Mouse (Mus musculus) hindbrain, embryonic 12.5 days (tissue): ENCODE measurements around the gene Ap2a1. TPM values are rescaled to one million over a fixed set of nuclear protein-coding genes. Genes with fewer than 3 reads are reported as not detected.

Experiments used
- ATAC-seq: fragments of 200-750 bp; cut with Nextera tagmentation; 2 replicates; pipeline ENCODE4 v1.8.0; 2017; ENCODE audit warnings: moderate TSS enrichment; ENCODE audit not compliant: low FRiP score
- H3K27ac ChIP-seq: fragments of 300-500 bp; sonication (generic); 2 replicates; pipeline ENCODE4 v1.5.1; 2016; ENCODE audit warnings: mild to moderate bottlenecking
- H3K27me3 ChIP-seq: fragments of 300-500 bp; sonication (generic); 2 replicates; pipeline ENCODE4 v1.6.1; 2016; ENCODE audit warnings: mild to moderate bottlenecking
- H3K36me3 ChIP-seq: fragments of 300-500 bp; sonication (generic); 2 replicates; pipeline ENCODE4 v1.6.1; 2016; ENCODE audit warnings: mild to moderate bottlenecking
- H3K4me1 ChIP-seq: fragments of 300-500 bp; sonication (generic); 2 replicates; pipeline ENCODE4 v1.6.1; 2016
- H3K4me2 ChIP-seq: fragments of 300-500 bp; sonication (generic); replicated peaks from 2 replicates; pipeline ENCODE4 v1.6.1; 2016; ENCODE audit warnings: mild to moderate bottlenecking
- H3K4me3 ChIP-seq: fragments of 300-500 bp; sonication (generic); 2 replicates; pipeline ENCODE4 v1.5.1; 2016; ENCODE audit warnings: mild to moderate bottlenecking
- H3K9ac ChIP-seq: fragments of 300-500 bp; sonication (generic); 2 replicates; pipeline ENCODE4 v1.6.1; 2016; ENCODE audit warnings: mild to moderate bottlenecking, moderate library complexity
- H3K9me3 ChIP-seq: fragments of 300-500 bp; sonication (generic); replicated peaks from 2 replicates; pipeline ENCODE4 v1.6.1; 2016; ENCODE audit warnings: mild to moderate bottlenecking
- WGBS: fragments of 180-500 bp; shearing (Covaris S2); methylation state at CpG from one replicate; pipeline ENCODE4 v1.1.7; 2016; 5-methylcytosine and 5-hydroxymethylcytosine counted together
- polyA plus RNA-seq: library from polyadenylated mRNA; unstranded; fragments of >200 nt; fragmentation: Nextera tagmentation; extraction: Ambion mirVana; gene quantifications from 2 replicates; pipeline ENCODE4 v1.2.1, GENCODE M21; 2016

Ap2a1 gene
- polyA plus RNA-seq, 1 experiment from 2014 or later, result 103 TPM

GRCm38 (mm10) chr7:44960512-44960910, 31.2 kb upstream of the Ap2a1 start:
- no peak overlapping the region for H3K4me2 ChIP-seq
- no peaks in the 10 kb centered on the region for H3K27me3 ChIP-seq
- no peak for ATAC-seq
- 89% methylated on average over 13 of the region's 13 CpGs for WGBS
- H3K9ac ChIP-seq, result no peak overlapping the region
- H3K27ac ChIP-seq, result no peak overlapping the region
- no peak overlapping the region for H3K4me3 ChIP-seq
- no peaks in the 10 kb centered on the region for H3K4me1 ChIP-seq
- H3K36me3 ChIP-seq, result peaks cover 59% of the 10 kb centered on the region
- no peaks in the 10 kb centered on the region for H3K9me3 ChIP-seq

DNA sequence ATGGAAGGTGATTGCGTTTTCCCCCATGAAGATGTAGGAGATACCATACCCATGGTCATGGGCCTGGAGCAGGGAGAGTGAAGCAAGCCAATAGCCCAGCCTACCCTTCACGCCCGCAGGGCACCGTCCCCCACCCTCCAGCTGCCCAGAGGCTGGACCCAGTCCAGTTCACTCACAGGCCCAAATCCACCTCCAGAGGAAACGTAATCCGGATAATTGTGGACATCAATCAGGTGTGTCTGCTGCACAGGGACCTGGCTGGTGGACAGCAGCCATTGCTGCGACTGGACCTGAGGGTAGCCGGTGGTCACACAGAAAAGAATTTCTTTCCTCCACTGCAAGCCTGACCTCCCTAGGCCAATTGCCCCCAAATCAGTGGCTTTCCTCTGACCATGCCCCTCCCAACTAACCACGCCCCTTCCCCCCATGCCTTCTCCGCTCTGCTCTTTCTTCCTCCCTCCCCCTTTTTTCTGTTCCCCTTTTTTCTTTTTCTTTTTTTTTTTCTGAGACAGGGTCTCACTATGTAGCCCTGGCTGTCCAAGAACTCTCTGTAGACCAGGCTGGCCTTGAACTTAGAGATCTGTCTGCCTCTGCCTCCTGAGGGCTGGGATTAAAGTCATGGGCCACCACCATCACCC, 30.7 kb upstream of the Ap2a1 start:
- Histone ChIP-seq H3K27me3 (no peaks in the 10 kb centered on the region), H3K27ac (no peak overlapping the region), H3K4me2 (no peak overlapping the region), H3K36me3 (peaks cover 54% of the 10 kb centered on the region), H3K4me1 (no peaks in the 10 kb centered on the region), H3K9ac (no peak overlapping the region), H3K4me3 (no peak overlapping the region), H3K9me3 (no peaks in the 10 kb centered on the region)
- ATAC-seq, result no peak
- 92% methylated on average over 10 of the region's 10 CpGs for WGBS

DNA sequence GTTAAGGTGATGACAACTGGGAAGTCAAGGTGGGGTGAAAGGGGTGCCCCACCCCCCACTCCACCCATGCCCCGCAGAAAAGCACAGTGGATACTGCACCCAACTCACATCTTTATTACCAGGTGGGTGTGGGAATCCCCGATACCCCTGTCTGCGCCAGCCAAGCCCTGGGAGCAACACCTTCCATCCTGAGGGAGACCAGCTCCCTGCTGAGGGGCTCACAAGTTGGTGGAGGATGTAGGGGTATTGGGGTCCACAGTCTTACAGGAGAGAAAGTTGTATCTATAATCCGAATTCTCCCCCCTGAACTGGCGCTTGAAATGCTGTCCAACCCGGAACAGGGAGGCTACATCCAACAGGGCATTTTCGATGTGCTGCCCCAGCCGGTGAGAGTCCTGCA, 30.0 kb upstream of the Ap2a1 start:
- H3K4me1 ChIP-seq, result no peaks in the 10 kb centered on the region
- no peak for ATAC-seq
- H3K27me3 ChIP-seq, result no peaks in the 10 kb centered on the region
- no peak overlapping the region for H3K4me2 ChIP-seq
- 82% methylated on average over 8 of the region's 8 CpGs for WGBS
- peaks cover 51% of the 10 kb centered on the region for H3K36me3 ChIP-seq
- no peak overlapping the region for H3K4me3 ChIP-seq
- no peak overlapping the region for H3K9ac ChIP-seq
- H3K27ac ChIP-seq, result no peak overlapping the region
- H3K9me3 ChIP-seq, result no peaks in the 10 kb centered on the region

- H3K4me2 ChIP-seq, result no peak overlapping the region
- ATAC-seq, result no peak
Observed at GRCm38 (mm10) chr7:44958208-44958607, 28.9 kb upstream of the Ap2a1 start.

DNA sequence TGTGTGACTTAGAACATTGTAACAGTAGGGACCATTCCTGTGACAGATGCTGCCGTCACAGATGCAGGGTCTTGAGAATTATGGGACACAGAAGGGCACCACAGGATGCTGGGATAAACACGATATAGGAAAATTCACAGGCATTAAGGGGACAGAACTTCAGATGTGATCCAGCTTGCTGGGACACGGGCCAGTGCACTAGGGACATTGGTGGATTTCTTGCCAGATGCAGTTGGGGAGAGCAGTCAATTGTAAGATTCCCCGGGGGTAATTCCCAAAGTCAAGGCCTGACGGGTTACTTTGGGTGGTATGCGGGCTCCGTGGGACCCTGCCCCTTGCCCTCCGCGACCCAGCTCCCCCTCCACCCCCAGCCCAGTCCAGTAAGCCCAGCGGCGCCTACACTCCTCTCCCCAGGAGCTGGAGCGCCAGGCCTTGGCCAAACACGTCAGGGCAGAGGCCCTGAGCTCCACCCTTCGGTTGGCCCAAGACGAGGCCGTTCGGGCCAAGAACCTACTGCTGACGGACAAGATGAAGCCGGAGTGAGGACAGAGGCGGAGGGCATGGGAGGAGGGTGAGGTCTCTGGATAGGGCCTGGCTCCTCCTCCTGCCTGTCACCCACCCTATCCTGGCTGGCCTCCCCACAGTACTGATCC, 28.0 kb upstream of the Ap2a1 start:
- WGBS, result 70% methylated on average over 20 of the region's 20 CpGs
- peaks cover 33% of the 10 kb centered on the region for H3K36me3 ChIP-seq
- H3K27ac ChIP-seq, result no peak overlapping the region
- peaks cover 6% of the 10 kb centered on the region; the same call in 1 of the 2 replicates for H3K4me1 ChIP-seq
- H3K27me3 ChIP-seq, result peaks cover 3% of the 10 kb centered on the region; the same call in 1 of the 2 replicates
- H3K9me3 ChIP-seq, result no peaks in the 10 kb centered on the region
- no peak overlapping the region for H3K4me2 ChIP-seq
- no peak overlapping the region for H3K4me3 ChIP-seq
- H3K9ac ChIP-seq, result 0 out of 2 replicates have a peak overlapping the region, but pooled peaks have one; percentile 6
- no peak for ATAC-seq

More at GRCm38 (mm10) chr7:44958208-44958607, 28.9 kb upstream of the Ap2a1 start:
- no peak overlapping the region for H3K9ac ChIP-seq
- peaks cover 41% of the 10 kb centered on the region for H3K36me3 ChIP-seq
- no peak overlapping the region for H3K27ac ChIP-seq
- H3K27me3 ChIP-seq, result no peaks in the 10 kb centered on the region
- H3K9me3 ChIP-seq, result no peaks in the 10 kb centered on the region
- no peak overlapping the region for H3K4me3 ChIP-seq
- WGBS, result 62% methylated on average over 7 of the region's 7 CpGs
- H3K4me1 ChIP-seq, result no peaks in the 10 kb centered on the region

GRCm38 (mm10) chr7:44956266-44956665, 27.0 kb upstream of the Ap2a1 start:
- no peak overlapping the region for H3K4me2 ChIP-seq
- H3K27ac ChIP-seq, result 0 out of 2 replicates have a peak overlapping the region, but pooled peaks have one; percentile 17
- H3K9me3 ChIP-seq, result no peaks in the 10 kb centered on the region
- WGBS, result 49% methylated on average over 6 of the region's 6 CpGs
- no peak for ATAC-seq
- H3K36me3 ChIP-seq, result peaks cover 23% of the 10 kb centered on the region
- no peak overlapping the region for H3K4me3 ChIP-seq
- H3K4me1 ChIP-seq, result peaks cover 14% of the 10 kb centered on the region; the same call in 1 of the 2 replicates
- H3K27me3 ChIP-seq, result peaks cover 14% of the 10 kb centered on the region
- no peak overlapping the region for H3K9ac ChIP-seq

- Histone ChIP-seq H3K9ac (no peak overlapping the region), H3K27me3 (peaks cover 20% of the 10 kb centered on the region), H3K36me3 (peaks cover 16% of the 10 kb centered on the region), H3K9me3 (no peaks in the 10 kb centered on the region), H3K4me2 (no peak overlapping the region), H3K4me1 (peaks cover 14% of the 10 kb centered on the region; the same call in 1 of the 2 replicates), H3K4me3 (no peak overlapping the region), H3K27ac (no peak overlapping the region)
- WGBS, result 55% methylated on average over 5 of the region's 5 CpGs
- no peak for ATAC-seq
Observed at GRCm38 (mm10) chr7:44955628-44956027, 26.3 kb upstream of the Ap2a1 start.

- H3K27ac ChIP-seq, result no peak overlapping the region
- H3K9ac ChIP-seq, result no peak overlapping the region
- H3K27me3 ChIP-seq, result peaks cover 33% of the 10 kb centered on the region
- no peak overlapping the region for H3K4me2 ChIP-seq
- no peak overlapping the region for H3K4me3 ChIP-seq
- H3K4me1 ChIP-seq, result peaks cover 14% of the 10 kb centered on the region; the same call in 1 of the 2 replicates
- WGBS, result 81% methylated on average over 12 of the region's 12 CpGs
- ATAC-seq, result no peak
- H3K36me3 ChIP-seq, result 0 out of 2 replicates have a peak, but pooled peaks cover 4% of the 10 kb centered on the region
- H3K9me3 ChIP-seq, result no peaks in the 10 kb centered on the region
Observed at GRCm38 (mm10) chr7:44954091-44954885, 25.0 kb upstream of the Ap2a1 start.

GRCm38 (mm10) chr7:44953561-44953960, 24.3 kb upstream of the Ap2a1 start:
- Histone ChIP-seq H3K27me3 (peaks cover 36% of the 10 kb centered on the region), H3K9ac (no peak overlapping the region), H3K27ac (no peak overlapping the region), H3K4me2 (no peak overlapping the region), H3K4me1 (peaks cover 14% of the 10 kb centered on the region; the same call in 1 of the 2 replicates), H3K36me3 (no peaks in the 10 kb centered on the region), H3K9me3 (no peaks in the 10 kb centered on the region), H3K4me3 (no peak overlapping the region)
- no peak for ATAC-seq
- 58% methylated on average over 14 of the region's 14 CpGs for WGBS

GRCm38 (mm10) chr7:44952611-44953306, 23.5 kb upstream of the Ap2a1 start:
- H3K9me3 ChIP-seq, result no peaks in the 10 kb centered on the region
- peaks cover 39% of the 10 kb centered on the region for H3K27me3 ChIP-seq
- WGBS, result 6% methylated on average over 24 of the region's 24 CpGs
- peak overlapping the region; percentile 72 for H3K4me2 ChIP-seq
- H3K4me1 ChIP-seq, result peaks cover 14% of the 10 kb centered on the region; the same call in 1 of the 2 replicates
- H3K9ac ChIP-seq, result peak overlapping the region; percentile 64
- ATAC-seq, result peak; percentile 85
- no peak overlapping the region; the same call in 1 of the 2 replicates for H3K27ac ChIP-seq
- H3K36me3 ChIP-seq, result no peaks in the 10 kb centered on the region
- peak overlapping the region; percentile 45 for H3K4me3 ChIP-seq

DNA sequence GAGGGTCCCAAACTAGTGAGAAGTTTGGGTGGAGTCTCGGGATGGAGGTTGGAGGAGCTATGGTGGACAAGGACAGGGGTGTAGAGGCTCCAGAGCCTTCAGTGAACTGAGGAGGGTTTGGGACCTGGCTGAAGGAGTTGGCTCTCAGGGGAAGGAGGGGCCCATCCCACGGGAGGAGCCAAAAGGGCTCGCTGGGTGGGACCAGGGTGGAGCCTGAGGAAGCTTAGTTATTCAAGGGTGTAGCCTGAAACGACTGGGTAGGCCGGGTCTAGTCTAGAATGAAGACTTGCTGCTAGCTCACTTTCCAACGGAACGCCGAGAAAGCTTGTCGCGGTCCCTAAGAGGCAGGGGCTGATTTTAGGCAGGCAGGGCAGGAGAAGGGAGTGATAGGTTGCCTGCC, 22.7 kb upstream of the Ap2a1 start:
- WGBS, result under 1% methylated on average over 10 of the region's 10 CpGs
- H3K4me2 ChIP-seq, result peak overlapping the region; percentile 72
- H3K27ac ChIP-seq, result no peak overlapping the region
- H3K27me3 ChIP-seq, result peaks cover 44% of the 10 kb centered on the region
- peak overlapping the region; percentile 64 for H3K9ac ChIP-seq
- H3K36me3 ChIP-seq, result no peaks in the 10 kb centered on the region
- ATAC-seq, result no peak
- peaks cover 14% of the 10 kb centered on the region; the same call in 1 of the 2 replicates for H3K4me1 ChIP-seq
- peak overlapping the region; percentile 45 for H3K4me3 ChIP-seq
- no peaks in the 10 kb centered on the region for H3K9me3 ChIP-seq
